Mouse (Mus musculus): ENCODE results near the gene Gm28230.

DNA sequence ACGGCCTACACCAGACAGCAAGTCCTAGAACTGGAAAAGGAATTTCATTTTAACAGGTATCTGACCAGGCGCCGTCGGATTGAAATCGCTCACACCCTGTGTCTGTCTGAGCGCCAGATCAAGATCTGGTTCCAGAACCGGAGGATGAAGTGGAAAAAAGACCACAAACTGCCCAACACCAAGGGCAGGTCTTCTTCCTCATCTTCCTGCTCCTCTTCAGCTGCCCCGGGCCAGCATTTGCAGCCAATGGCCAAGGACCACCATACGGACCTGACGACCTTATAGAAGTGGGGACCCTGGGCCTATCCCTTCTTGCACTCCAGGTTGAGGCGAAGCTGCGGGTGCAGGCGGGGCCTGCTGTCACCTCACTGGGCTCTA lies 1.8 kb downstream of the Gm28230 start:
- TF ChIP-seq CTCF (IDR thresholded peaks at IDR 0.05; ENCODE audit: control insufficient read depth, insufficient read depth, low read length) (no peak), POLR2A (IDR thresholded peaks at IDR 0.05; ENCODE audit: borderline replicate concordance, control insufficient read depth, low read depth, low read length) (no peak)
